Mouse (Mus musculus) retina, adult 2 months (tissue): ENCODE measurements around the gene Tmsb15a.
"Not testable (repeated sequence)": the region's sequence is repeated elsewhere in the genome, so short reads cannot be mapped to it uniquely, and the experiment has no call there.

Source experiments
- DNase-seq: peaks from one replicate; pipeline ENCODE4 v3.0.0-alpha.2; 2012; ENCODE audit warnings: low read depth, low spot score

The Tmsb15a gene

DNA sequence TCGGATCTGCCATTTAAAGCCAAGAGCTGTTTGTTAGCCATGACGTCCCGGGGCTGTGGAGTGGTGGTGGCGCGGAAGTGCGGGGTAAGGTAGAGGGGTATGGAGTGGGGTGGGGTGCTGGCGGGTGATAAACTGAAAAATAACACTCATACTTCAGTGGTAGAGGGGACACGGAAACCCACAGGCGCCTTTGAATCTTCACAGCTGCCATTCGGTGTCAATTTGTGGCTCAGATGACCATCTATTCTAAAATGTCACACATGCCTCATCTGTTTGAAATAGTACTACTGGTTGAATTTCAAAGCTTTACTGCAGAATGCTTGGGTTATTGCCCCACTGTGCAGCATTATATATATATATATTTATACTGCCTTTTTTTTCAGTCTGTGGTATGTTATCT lies at the start of gene Tmsb15a:
Gene Tmsb15a, minus strand, starts transcription at position 101 of the 400 bp plus-strand sequence.
- no peak for DNase-seq

DNA sequence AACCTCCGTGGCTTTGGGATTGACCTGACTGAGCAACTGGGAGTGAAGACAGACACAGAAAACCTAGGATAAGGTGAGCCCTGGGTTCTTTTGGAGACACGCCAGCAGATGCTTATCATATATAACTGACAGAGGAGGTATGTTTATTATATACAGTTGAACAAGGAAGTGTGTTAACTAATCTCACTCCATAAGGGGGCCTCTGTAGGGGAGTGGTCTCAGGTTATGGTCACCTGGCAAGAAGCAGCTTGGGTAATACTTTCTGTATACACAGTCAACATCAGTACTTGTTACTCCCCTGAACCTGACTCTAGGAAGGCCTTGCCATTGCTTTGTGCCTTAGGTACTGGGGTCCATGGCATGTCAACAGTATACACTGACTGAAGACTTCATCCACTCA lies 43.5 kb upstream of the Tmsb15a start:
- DNase-seq, result no peak

DNA sequence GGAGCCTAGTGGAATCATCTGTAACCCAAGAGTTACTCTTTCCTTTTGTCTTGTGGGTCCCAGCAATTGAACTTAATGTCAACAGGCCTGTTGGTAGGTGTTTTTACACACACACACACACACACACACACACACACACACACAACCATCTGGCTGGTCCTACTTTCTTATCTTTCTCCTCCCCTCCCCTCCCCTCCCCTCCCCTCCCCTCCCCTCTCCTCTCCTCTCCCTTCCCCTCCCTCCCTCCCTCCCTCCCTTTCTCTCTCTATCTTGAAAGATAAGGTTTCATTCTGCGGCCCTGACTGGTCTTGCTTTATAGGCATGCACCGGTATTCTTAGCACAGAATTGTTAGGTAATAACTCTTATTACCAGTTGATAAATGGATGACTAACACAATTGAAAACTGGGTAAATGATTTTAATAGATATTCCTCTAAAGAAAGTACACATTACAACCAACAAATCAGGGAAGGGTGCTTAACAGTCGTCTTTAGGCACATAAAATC lies 43.0 kb upstream of the Tmsb15a start:
- DNase-seq, result no peak

GRCm38 (mm10) chrX:135761707-135762106 lies 36.6 kb upstream of the Tmsb15a start:
- DNase-seq, result no peak

GRCm38 (mm10) chrX:135752832-135753231 lies 27.8 kb upstream of the Tmsb15a start:
- peak; percentile 22 for DNase-seq

- not testable (repeated sequence) for DNase-seq
Observed at GRCm38 (mm10) chrX:135745376-135745775, 20.3 kb upstream of the Tmsb15a start.

DNA sequence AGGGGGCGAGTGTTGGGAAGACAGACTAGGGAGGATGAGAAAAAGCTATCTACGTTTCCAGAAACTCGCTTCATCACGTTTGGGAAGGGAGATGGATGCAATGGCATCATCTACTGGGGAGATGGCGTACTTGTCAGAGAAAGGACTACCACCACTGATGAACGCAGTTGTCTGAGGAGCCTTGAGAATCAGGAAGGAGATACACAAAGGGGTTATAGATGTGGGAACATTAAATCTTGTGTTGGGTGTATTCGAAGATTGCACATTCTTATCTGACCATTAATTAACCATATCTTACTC lies 17.9 kb upstream of the Tmsb15a start:
- DNase-seq, result no peak

DNA sequence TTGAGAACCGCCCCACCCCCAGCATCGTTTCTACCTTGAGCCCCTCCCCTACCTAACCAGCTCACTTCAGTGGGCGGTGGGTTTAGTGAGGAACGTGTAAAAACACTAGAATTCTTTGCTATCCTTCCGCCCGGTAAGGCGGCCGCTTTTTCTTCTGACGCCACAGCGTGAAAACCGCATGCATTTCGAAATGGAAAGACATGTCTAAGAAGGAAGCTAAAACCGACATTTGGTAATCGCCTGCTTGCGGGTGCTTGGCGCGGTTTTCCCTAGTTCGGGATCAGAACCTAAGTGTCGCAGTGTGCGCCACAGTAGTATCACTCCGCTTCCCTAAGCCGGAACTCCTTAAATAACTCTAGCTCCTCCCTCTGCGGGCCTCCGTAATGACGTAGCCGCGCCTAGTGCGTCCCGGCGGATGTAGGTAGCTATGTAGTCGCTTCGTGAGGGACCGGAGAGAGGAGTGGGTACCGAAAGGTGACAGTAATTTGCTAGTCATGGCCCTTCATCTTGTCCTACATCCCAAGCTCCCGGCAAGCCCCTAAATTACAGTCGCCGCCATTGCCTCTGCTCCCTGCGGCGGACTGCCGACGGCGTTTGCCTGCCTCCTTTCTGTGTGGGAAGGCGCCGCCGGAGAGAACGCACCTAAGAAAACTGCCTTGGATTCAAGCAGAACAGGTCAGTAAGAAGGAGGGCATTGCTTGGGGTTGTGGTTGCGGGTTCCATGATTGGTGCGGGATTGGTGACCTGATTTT lies 17.4 kb upstream of the Tmsb15a start, which contains the start of the genes Armcx5 and Gprasp1:
Gene Armcx5, plus strand, starts transcription at position 430 of the 752 bp plus-strand sequence.
Gene Gprasp1, plus strand, starts transcription at position 430 of the 752 bp plus-strand sequence.
- DNase-seq, result peak; percentile 73

GRCm38 (mm10) chrX:135738730-135739520 lies 13.9 kb upstream of the Tmsb15a start:
- DNase-seq, result no peak

DNA sequence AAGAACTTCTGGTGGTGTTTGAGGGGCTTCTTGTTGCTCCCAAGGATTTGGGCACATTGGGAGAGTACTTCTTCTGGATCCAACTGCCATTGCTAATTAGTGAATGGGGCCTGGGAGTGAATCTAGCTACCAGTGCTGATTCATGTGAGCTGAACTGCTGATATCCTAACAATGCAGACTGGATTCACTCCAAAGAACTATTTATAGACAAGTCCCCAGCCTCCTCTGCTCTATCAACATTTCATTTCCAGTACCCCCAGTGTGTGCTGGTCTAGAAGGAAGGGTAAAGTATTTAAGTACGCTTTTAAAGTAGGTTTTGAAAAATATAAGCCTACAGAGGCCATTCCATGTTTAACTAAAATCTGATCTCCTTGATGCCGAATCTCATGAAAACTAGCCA lies 12.2 kb downstream of the Tmsb15a start:
- no peak for DNase-seq

- DNase-seq, result no peak
Observed at GRCm38 (mm10) chrX:135704349-135704748, 20.7 kb downstream of the Tmsb15a start.

DNA sequence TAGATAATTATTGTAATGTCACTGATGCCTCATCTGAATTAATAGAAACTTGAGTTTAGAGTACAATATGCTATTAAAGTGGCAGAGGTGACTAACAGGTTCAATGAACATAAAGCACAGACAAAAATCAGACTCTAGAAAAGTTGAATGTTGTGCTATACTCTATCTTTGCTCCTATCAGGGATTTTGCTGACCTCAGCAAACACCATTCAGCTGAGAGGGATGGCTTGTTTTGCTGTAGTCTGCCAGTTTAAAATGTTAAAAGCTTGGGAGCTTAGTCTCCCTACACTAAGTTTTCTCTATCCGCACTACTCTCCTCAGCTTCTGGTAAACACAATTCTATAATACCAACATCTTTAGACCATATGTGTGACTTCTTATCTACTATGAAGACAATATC lies 21.9 kb downstream of the Tmsb15a start:
- no peak for DNase-seq

- DNase-seq, result no peak
Observed at GRCm38 (mm10) chrX:135693633-135694032, 31.4 kb downstream of the Tmsb15a start, which contains the start of gene Tcp11x2. Tcp11x2 (minus strand) TSS chrX:135693790.

GRCm38 (mm10) chrX:135687802-135688201 lies 37.3 kb downstream of the Tmsb15a start:
- no peak for DNase-seq

DNA sequence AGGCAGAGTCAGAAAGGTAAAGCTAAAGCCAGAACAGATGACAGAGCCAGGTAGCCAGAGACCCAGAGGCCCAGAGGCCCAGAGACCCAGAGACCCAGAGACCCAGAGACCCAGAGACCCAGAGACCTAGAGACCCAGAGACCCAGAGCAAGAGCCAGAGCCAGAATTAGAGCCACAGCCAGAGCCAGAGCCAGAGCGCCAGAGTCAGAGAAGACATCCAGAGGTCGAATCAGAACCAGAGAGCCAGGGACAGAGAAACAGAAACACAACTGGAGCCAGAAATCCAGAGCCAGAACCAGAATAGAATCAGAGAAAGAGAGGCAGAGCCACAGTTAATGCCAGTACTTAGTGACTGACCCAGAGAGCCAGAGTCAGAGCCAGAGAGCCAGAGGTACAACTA lies 43.2 kb downstream of the Tmsb15a start:
- no peak for DNase-seq
